Mouse (Mus musculus) neural tube, embryonic 11.5 days (tissue): ENCODE measurements at regions not wholly inside any gene's neighbourhood (a gene's known extent, or its start where the extent isn't known, plus 50 kb on each side); places are given as distances from the start of the nearest gene placed in this dataset.

Experiments used
- ATAC-seq: fragments of 200-750 bp; cut with Nextera tagmentation; 2 replicates; pipeline ENCODE4 v1.8.0; 2017; ENCODE audit warnings: moderate number of reproducible peaks, mild to moderate bottlenecking, moderate TSS enrichment, moderate library complexity; ENCODE audit not compliant: insufficient read depth, low FRiP score, low TSS enrichment
- DNase-seq: peaks from one replicate; pipeline ENCODE4 v3.0.0-alpha.2; 2015; ENCODE audit warnings: low spot score
- H3K27ac ChIP-seq: fragments of 300-500 bp; sonication (generic); 2 replicates; pipeline ENCODE4 v1.5.1; 2014; ENCODE audit warnings: low read depth, mild to moderate bottlenecking, low read length
- H3K27me3 ChIP-seq: fragments of 300-500 bp; sonication (generic); 2 replicates; pipeline ENCODE4 v1.6.1; 2014; ENCODE audit warnings: mild to moderate bottlenecking, low read length, mixed read lengths; ENCODE audit not compliant: control insufficient read depth, insufficient read depth
- H3K36me3 ChIP-seq: fragments of 300-500 bp; sonication (generic); 2 replicates; pipeline ENCODE4 v1.6.1; 2014; ENCODE audit warnings: mild to moderate bottlenecking, low read length, moderate library complexity, mixed read lengths; ENCODE audit not compliant: control insufficient read depth, insufficient read depth
- H3K4me1 ChIP-seq: fragments of 300-500 bp; sonication (generic); 2 replicates; pipeline ENCODE4 v1.6.1; 2014; ENCODE audit warnings: low read length, mixed read lengths; ENCODE audit not compliant: control insufficient read depth, insufficient read depth
- H3K4me2 ChIP-seq: fragments of 300-500 bp; sonication (generic); 2 replicates; pipeline ENCODE4 v1.6.1; 2014; ENCODE audit warnings: low read depth, mild to moderate bottlenecking, moderate library complexity
- H3K4me3 ChIP-seq: fragments of 300-500 bp; sonication (generic); 2 replicates; pipeline ENCODE4 v1.5.1; 2014; ENCODE audit warnings: low read depth, low read length
- H3K9ac ChIP-seq: fragments of 300-500 bp; sonication (generic); 2 replicates; pipeline ENCODE4 v1.6.1; 2014; ENCODE audit warnings: mild to moderate bottlenecking, low read length
- H3K9me3 ChIP-seq: fragments of 300-500 bp; sonication (generic); 2 replicates; pipeline ENCODE4 v1.6.1; 2016; ENCODE audit warnings: low read length; ENCODE audit not compliant: control insufficient read depth
- WGBS: fragments of 180-500 bp; shearing (Covaris S2); extraction: QIAGEN DNeasy Blood & Tissue Kit; methylation state at CpG from one replicate; pipeline ENCODE4 v1.1.7; 2014; 5-methylcytosine and 5-hydroxymethylcytosine counted together

DNA sequence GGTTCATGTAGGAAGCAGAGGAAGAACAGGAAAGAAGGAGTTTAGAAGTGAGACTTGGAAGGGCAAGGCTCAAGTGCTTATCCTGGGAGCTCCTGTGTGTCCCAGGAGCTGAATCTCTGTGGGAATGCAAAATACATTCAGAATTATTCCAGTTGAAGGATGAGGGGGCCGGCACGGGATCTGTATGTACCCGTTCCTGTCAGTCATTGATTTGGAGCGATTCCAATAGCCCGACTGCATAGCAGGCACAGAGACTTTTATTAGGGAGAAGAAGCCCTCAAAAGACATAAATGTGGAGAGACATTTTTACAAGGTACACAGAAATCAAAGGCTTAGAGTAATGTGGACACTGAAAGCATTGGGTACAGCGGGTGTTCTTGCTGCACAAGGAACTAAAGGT, 181.8 kb upstream of the Pcsk2 start:
- ATAC-seq (no peak), DNase-seq (no peak)
- Histone ChIP-seq H3K27me3 (no peaks in the 10 kb centered on the region), H3K36me3 (no peaks in the 10 kb centered on the region), H3K4me3 (no peak overlapping the region), H3K4me2 (no peak overlapping the region), H3K4me1 (no peaks in the 10 kb centered on the region), H3K9me3 (no peaks in the 10 kb centered on the region), H3K27ac (no peak overlapping the region), H3K9ac (no peak overlapping the region)
- WGBS, result 89% methylated on average over 6 of the region's 6 CpGs

DNA sequence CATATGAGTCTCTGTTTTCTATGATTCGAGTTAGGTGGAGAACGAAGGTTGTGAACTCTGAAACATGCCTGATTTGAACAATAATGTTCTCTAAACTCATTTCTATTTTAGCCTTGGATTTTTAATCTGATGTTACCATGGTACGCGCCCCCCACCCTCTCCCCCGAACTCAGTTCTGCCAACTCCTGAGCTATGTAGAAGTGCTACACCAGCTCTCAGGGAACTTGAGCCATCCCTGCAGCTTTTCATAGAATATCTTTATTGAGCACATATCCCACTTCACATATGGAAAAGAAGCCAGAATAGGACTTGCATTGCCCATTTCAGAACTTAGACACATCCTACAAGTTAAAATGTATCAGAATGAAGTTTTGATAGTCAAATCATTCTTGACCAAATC, 180.0 kb upstream of the Pcsk2 start:
- Histone ChIP-seq H3K9ac (no peak overlapping the region), H3K4me2 (no peak overlapping the region), H3K27ac (no peak overlapping the region), H3K4me1 (no peaks in the 10 kb centered on the region), H3K9me3 (no peaks in the 10 kb centered on the region), H3K27me3 (no peaks in the 10 kb centered on the region), H3K36me3 (no peaks in the 10 kb centered on the region), H3K4me3 (no peak overlapping the region)
- no peak for DNase-seq
- WGBS, result 91% methylated on average over 5 of the region's 5 CpGs
- no peak for ATAC-seq
